7 mouse cellular contexts compared by ENCODE assay signal in genomic region chr7:108933794-108934731, GRCm38 (mm10). TPM values are rescaled to one million over a fixed set of nuclear protein-coding genes. Genes with fewer than 3 reads are reported as not detected.
DNase-seq lines count a peak whose midpoint lies in the region; ATAC-seq lines count a peak whose summit lies in the region.

Gene Eif3f (plus strand): TSS chr7:108934417.

- DNase-seq in adrenal gland, adult 2 months: peak; percentile 94
- DNase-seq in embryo, embryonic 11.5 days (ENCODE audit: low read depth, low spot score): peak; percentile 94
- DNase-seq in gastrocnemius, postnatal 36 days: peak; percentile 87 to 92
- DNase-seq in left cerebral cortex, postnatal 25 days (ENCODE audit: low spot score in 2 of 2): peak; percentile 93 to 99
- DNase-seq in midbrain, embryonic 10.5 days (ENCODE audit: low spot score): peak; percentile 90
- peak; percentile 91 for DNase-seq in right cerebral cortex, postnatal 4 days

- no peaks in the 10 kb centered on the region for H3K27me3 ChIP-seq in intestine, embryonic 15.5 days (replicated peaks)
- no peaks in the 10 kb centered on the region for H3K27me3 ChIP-seq in midbrain, embryonic 10.5 days (ENCODE audit: low read depth, poor library complexity, severe bottlenecking)

- peak within 1 kb of the TSS; percentile 97 for H3K9ac ChIP-seq in intestine, embryonic 15.5 days

- WGBS in intestine, embryonic 15.5 days: 2% methylated on average over 50 of the region's 50 CpGs
- 3% methylated on average over 50 of the region's 50 CpGs for WGBS in midbrain, embryonic 10.5 days

- peak within 1 kb of the TSS; percentile 74 for H3K4me2 ChIP-seq in intestine, embryonic 15.5 days (replicated peaks)

- peaks cover 16% of the 10 kb centered on the region for H3K36me3 ChIP-seq in intestine, embryonic 15.5 days
- H3K36me3 ChIP-seq in midbrain, embryonic 10.5 days: peaks cover 36% of the 10 kb centered on the region

- ATAC-seq in intestine, embryonic 15.5 days: peak; percentile 99

- H3K4me3 ChIP-seq in intestine, embryonic 15.5 days (replicated peaks): peak within 1 kb of the TSS; percentile 100
- H3K4me3 ChIP-seq in midbrain, embryonic 10.5 days: peak within 1 kb of the TSS; percentile 99

- H3K27ac ChIP-seq in intestine, embryonic 15.5 days: peak within 1 kb of the TSS; percentile 79
- H3K27ac ChIP-seq in midbrain, embryonic 10.5 days (replicated peaks): peak within 1 kb of the TSS; percentile 96

- intact Hi-C loops in gastrocnemius, postnatal 36 days (cut with DNase I): loop anchor here (2.0 kb wide), 1 partner anchor 119 kb away; no protein-coding TSS in a partner anchor
- intact Hi-C loops in left cerebral cortex, postnatal 25 days (cut with DNase I): loop anchor here (2.0 to 5.0 kb wide), 3 partner anchors 83 to 1072 kb away; partner anchors contain the start of gene Olfr516

- H3K4me1 ChIP-seq in intestine, embryonic 15.5 days (replicated peaks): peaks cover 8% of the 10 kb centered on the region
- peaks cover 14% of the 10 kb centered on the region for H3K4me1 ChIP-seq in midbrain, embryonic 10.5 days

- no peaks in the 10 kb centered on the region for H3K9me3 ChIP-seq in intestine, embryonic 15.5 days
- H3K9me3 ChIP-seq in midbrain, embryonic 10.5 days (replicated peaks): no peaks in the 10 kb centered on the region

RNA-seq across cellular contexts. Expression of gene Eif3f, which starts in this region (rescaled TPM):
- 100 to 1,000 TPM; 118 to 158 TPM for total RNA-seq in adrenal gland, adult 2 months (2021)
- 634 and 641 TPM in 2 replicates for polyA plus RNA-seq in adrenal gland, adult 2 months (2012; rRNA removed)
- total RNA-seq in gastrocnemius, postnatal 36 days (2021): 100 to 1,000 TPM in 1 of 2 experiments, 10 to 100 TPM in 1; 90.9 to 108 TPM
- 76.7 and 85.0 TPM in 2 replicates for polyA plus RNA-seq in intestine, embryonic 15.5 days (2015; fragmentation: Nextera tagmentation; extraction: Ambion mirVana)
- total RNA-seq in left cerebral cortex, postnatal 25 days (2021): 10 to 100 TPM; 77.7 to 82.0 TPM
- polyA plus RNA-seq in midbrain, embryonic 10.5 days (2016; fragmentation: Nextera tagmentation; extraction: Ambion mirVana): 75.4 and 76.0 TPM in 2 replicates

Comparison
In these comparisons a context has a peak if more than half of its experiments do, and no peak if none do; other contexts are left out.
1. Peak in every context shown above with its lines: DNase-seq, ATAC-seq, H3K4me3 ChIP-seq and H3K27ac ChIP-seq.